Mouse (Mus musculus): ENCODE data around the gene Schip1. TPM values are rescaled to one million over a fixed set of nuclear protein-coding genes. Genes with fewer than 3 reads are reported as not detected.

The Schip1 gene
- polyA plus RNA-seq, 1 experiment from 2014 or later = 164 TPM

DNA sequence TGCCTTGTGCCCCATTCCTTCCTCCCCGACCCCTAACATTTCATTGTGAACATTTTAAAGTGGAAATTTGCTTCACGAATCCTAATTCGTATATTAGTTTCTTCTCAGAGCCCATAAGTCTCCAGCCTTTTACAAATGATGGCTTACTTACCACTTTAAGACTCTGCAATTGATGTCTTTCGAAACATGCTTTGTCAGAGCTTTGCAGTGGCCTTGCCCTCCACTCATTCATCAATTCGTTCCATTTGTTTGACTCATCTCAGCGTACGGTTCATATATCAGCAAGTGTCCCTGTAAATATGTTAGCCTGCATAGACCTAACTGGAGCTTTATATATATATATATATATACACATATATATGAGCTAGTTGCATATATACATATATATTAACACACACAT lies 503.0 kb downstream of the Schip1 start:
- H3K27me3 ChIP-seq (replicated peaks) = no peaks in the 10 kb centered on the region
- ATAC-seq (ENCODE audit: low FRiP score) = no peak
- no peak overlapping the region for H3K4me2 ChIP-seq
- no peaks in the 10 kb centered on the region for H3K36me3 ChIP-seq
- H3K4me1 ChIP-seq = peaks cover 26% of the 10 kb centered on the region
- no peak overlapping the region for H3K9ac ChIP-seq (replicated peaks)
- H3K4me3 ChIP-seq (replicated peaks) = no peak overlapping the region
- 85% methylated on average over 7 of the region's 7 CpGs for WGBS
- no peak overlapping the region for H3K27ac ChIP-seq (replicated peaks)
- H3K9me3 ChIP-seq (replicated peaks) = no peaks in the 10 kb centered on the region

DNA sequence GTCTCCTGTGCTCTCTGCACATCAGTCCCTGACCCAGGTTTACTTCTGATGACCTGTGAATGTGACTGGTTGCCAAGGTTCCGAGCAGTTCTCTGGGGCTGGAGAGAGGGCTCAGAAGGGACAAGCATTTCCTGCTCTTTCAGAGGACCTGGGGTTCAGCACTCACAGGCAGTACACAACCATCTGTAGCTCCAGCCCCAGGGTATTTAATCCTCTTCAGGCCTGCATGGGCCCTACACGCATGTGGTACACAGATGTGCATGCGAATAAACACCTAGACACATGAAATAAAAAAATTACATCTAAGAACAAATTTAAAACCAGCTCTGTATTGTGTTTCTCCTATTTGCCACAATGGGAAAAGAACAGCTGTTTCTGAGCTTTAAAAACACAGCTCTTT lies 503.5 kb downstream of the Schip1 start:
- Histone ChIP-seq H3K9ac (replicated peaks) (no peak overlapping the region), H3K27ac (replicated peaks) (no peak overlapping the region), H3K4me3 (replicated peaks) (no peak overlapping the region), H3K4me1 (peaks cover 24% of the 10 kb centered on the region), H3K36me3 (no peaks in the 10 kb centered on the region), H3K4me2 (no peak overlapping the region), H3K27me3 (replicated peaks) (no peaks in the 10 kb centered on the region), H3K9me3 (replicated peaks) (no peaks in the 10 kb centered on the region)
- ATAC-seq (ENCODE audit: low FRiP score) = no peak
- WGBS = 72% methylated on average over 3 of the region's 3 CpGs

DNA sequence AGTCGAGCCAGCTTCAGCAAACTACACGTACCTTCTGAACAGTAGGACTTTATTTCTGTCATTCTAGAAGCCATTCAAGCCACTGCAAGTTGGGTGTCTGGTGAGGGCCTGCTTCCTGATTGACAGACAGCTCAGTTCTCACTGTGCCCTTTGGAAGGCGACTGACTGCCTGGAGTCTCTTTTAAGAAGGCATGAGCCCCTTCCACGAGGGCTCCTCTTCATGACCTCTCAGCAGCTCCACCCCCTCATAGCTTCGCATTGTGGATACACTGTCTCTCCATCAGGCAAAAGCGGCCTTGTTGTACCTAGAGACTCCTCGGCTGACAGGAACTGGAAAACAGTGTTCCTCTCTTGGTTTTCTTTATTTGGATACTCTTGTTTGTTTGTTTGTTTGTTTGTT lies 504.1 kb downstream of the Schip1 start:
- no peaks in the 10 kb centered on the region for H3K9me3 ChIP-seq (replicated peaks)
- no peak for ATAC-seq (ENCODE audit: low FRiP score)
- H3K27me3 ChIP-seq (replicated peaks) = no peaks in the 10 kb centered on the region
- peaks cover 25% of the 10 kb centered on the region for H3K4me1 ChIP-seq
- no peaks in the 10 kb centered on the region for H3K36me3 ChIP-seq
- no peak overlapping the region for H3K9ac ChIP-seq (replicated peaks)
- no peak overlapping the region for H3K27ac ChIP-seq (replicated peaks)
- 59% methylated on average over 7 of the region's 7 CpGs for WGBS
- no peak overlapping the region for H3K4me3 ChIP-seq (replicated peaks)
- H3K4me2 ChIP-seq = no peak overlapping the region

DNA sequence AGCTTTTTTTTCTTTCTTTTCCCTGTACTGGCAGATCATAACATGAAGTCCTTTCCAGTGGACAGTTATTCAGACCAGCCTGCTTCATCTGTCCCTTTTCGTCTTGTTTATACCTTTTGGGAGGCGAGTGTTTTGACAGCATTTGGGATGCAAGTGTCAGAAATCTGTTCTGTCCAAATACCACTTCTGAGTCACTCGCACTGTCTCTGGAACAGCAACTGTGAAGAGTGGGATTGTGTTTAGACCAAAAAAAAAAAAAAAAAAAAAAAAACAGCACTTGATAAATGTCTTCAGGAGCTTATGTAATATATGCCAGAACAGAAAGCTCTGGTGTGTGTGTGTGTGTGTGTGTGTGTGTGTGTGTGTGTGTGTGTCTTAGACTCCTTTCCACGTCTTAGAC lies 505.7 kb downstream of the Schip1 start:
- H3K4me2 ChIP-seq = no peak overlapping the region
- no peak for ATAC-seq (ENCODE audit: low FRiP score)
- WGBS = 90% methylated on average over 4 of the region's 4 CpGs
- no peaks in the 10 kb centered on the region for H3K9me3 ChIP-seq (replicated peaks)
- no peak overlapping the region for H3K9ac ChIP-seq (replicated peaks)
- no peaks in the 10 kb centered on the region for H3K36me3 ChIP-seq
- H3K4me3 ChIP-seq (replicated peaks) = no peak overlapping the region
- H3K4me1 ChIP-seq = peaks cover 35% of the 10 kb centered on the region
- H3K27ac ChIP-seq (replicated peaks) = no peak overlapping the region
- no peaks in the 10 kb centered on the region for H3K27me3 ChIP-seq (replicated peaks)

DNA sequence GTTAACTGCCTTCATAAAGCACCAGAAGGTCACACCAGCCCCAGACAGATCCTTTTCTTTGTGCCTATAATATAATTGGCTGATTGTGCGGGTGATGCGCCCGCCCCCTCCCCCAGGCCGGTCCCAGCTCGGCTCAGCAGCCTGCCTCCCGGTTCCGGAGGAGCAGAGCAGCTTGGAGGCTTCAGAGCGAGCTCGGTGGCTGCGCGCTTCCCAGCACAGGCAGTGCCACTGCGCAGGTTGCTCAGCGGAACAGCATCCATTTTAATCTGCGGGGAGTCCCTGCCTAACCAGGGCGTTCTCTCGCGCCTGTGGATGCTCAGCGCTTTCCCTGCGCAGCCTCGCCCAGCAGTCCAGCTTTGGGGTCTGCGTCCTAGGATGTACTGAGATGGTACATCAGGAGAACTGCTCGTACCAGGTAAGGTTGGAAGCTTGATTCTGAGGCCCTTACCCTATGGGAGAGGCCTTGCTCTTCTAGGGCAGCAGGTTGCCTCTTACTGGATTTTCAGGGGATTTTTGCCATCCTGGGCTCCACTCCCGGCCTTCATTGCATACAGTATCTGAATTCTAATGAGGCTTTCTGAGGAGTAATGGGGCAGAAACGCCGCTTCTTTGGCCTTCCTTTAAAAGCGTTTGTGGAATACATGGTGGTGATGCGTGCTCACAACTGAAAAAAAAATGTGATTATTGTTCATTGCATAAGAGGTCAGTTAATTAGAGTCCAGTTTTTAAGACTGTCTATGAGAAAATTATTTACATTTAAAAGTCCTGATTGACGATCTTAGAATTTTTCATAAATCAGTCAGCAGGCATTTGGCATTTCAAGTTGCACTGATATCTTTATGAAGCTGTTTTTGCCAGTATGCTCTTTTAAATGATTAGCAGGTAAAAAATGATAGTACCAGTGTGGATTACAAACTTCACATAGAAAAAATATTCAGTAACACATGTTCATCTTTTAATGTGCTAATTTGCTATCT lies 507.9 kb downstream of the Schip1 start:
- Histone ChIP-seq H3K4me2 (peak overlapping the region; percentile 68), H3K9me3 (replicated peaks) (no peaks in the 10 kb centered on the region), H3K9ac (replicated peaks) (peak overlapping the region; percentile 79), H3K36me3 (no peaks in the 10 kb centered on the region), H3K27ac (replicated peaks) (peak overlapping the region; percentile 95), H3K4me3 (replicated peaks) (peak overlapping the region; percentile 53), H3K27me3 (replicated peaks) (no peaks in the 10 kb centered on the region), H3K4me1 (peaks cover 50% of the 10 kb centered on the region)
- WGBS = 6% methylated on average over 28 of the region's 28 CpGs
- ATAC-seq (ENCODE audit: low FRiP score) = peak; percentile 93

DNA sequence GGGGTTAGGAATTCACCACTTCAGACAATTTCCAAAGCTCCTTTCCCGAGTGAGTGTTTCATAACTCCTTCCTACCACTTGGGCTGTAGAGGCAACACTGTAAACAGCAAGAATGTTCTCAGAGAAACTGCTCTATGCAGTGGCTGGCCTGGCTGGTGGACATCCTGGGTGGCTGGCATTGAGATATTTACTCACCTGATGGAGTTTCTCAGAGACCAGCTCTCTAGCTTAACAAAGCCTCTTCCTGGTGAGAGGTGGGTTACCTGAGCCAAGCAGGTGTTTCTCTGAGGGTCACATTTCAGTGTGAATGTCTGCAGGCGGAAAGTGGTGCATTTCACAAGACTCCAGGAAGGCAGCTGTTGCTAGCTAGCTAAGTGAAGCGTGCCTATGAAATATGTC lies 508.6 kb downstream of the Schip1 start:
- ATAC-seq (ENCODE audit: low FRiP score) = no peak
- H3K36me3 ChIP-seq = no peaks in the 10 kb centered on the region
- peak overlapping the region; percentile 95 for H3K27ac ChIP-seq (replicated peaks)
- H3K9ac ChIP-seq (replicated peaks) = peak overlapping the region; percentile 79
- peak overlapping the region; percentile 68 for H3K4me2 ChIP-seq
- H3K27me3 ChIP-seq (replicated peaks) = no peaks in the 10 kb centered on the region
- 34% methylated on average over 3 of the region's 3 CpGs for WGBS
- no peaks in the 10 kb centered on the region for H3K9me3 ChIP-seq (replicated peaks)
- peaks cover 50% of the 10 kb centered on the region for H3K4me1 ChIP-seq
- peak overlapping the region; percentile 53 for H3K4me3 ChIP-seq (replicated peaks)

DNA sequence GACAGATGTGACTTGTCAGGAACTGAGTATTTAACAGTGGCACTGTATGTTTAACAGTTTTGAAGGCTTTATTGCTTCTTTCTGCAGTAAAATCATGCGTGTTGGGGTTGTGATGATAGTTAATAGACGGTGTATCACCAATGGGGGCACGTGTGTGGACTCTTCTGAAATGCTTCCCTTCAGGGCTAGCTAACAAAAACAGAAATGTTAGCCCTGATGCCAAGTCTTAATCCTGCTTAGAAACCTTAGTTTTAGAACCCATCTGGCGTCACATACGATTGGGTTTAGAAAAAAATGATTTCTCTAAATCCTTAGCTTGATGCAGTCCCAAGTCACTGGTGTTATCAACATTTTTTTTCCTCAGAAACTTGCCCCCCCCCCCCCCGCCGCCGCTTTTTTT lies 509.5 kb downstream of the Schip1 start:
- Histone ChIP-seq H3K4me1 (peaks cover 52% of the 10 kb centered on the region), H3K27me3 (replicated peaks) (no peaks in the 10 kb centered on the region), H3K9me3 (replicated peaks) (no peaks in the 10 kb centered on the region), H3K4me2 (peak overlapping the region; percentile 68), H3K27ac (replicated peaks) (peak overlapping the region; percentile 95), H3K4me3 (replicated peaks) (peak overlapping the region; percentile 53), H3K9ac (replicated peaks) (peak overlapping the region; percentile 79), H3K36me3 (no peaks in the 10 kb centered on the region)
- WGBS = 31% methylated on average over 8 of the region's 8 CpGs
- no peak for ATAC-seq (ENCODE audit: low FRiP score)

DNA sequence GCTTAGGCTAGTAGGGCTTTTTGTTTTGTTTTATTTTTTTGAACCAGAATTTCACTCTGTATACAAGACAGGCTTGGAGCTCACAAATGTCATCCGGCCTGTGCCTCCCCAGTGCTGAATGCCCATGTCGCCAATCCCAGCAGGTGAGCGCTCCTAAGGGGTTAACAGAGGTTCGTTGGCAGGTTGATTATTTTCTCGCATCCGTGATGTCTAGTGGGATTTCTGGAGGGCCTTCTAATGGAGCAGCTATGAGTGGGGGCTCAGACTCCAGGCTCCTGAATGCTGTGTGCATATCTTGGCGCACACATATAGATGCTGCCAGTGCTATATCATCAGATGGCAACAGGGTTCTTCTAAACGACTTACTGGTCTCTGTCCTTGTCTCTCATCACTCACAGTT lies 510.0 kb downstream of the Schip1 start:
- H3K4me1 ChIP-seq = peaks cover 54% of the 10 kb centered on the region
- no peaks in the 10 kb centered on the region for H3K9me3 ChIP-seq (replicated peaks)
- H3K4me2 ChIP-seq = peak overlapping the region; percentile 68
- H3K9ac ChIP-seq (replicated peaks) = peak overlapping the region; percentile 79; the same call in 1 of the 2 replicates
- peak overlapping the region; percentile 53 for H3K4me3 ChIP-seq (replicated peaks)
- WGBS = 38% methylated on average over 8 of the region's 8 CpGs
- no peaks in the 10 kb centered on the region for H3K27me3 ChIP-seq (replicated peaks)
- H3K36me3 ChIP-seq = no peaks in the 10 kb centered on the region
- ATAC-seq (ENCODE audit: low FRiP score) = no peak
- H3K27ac ChIP-seq (replicated peaks) = peak overlapping the region; percentile 95

DNA sequence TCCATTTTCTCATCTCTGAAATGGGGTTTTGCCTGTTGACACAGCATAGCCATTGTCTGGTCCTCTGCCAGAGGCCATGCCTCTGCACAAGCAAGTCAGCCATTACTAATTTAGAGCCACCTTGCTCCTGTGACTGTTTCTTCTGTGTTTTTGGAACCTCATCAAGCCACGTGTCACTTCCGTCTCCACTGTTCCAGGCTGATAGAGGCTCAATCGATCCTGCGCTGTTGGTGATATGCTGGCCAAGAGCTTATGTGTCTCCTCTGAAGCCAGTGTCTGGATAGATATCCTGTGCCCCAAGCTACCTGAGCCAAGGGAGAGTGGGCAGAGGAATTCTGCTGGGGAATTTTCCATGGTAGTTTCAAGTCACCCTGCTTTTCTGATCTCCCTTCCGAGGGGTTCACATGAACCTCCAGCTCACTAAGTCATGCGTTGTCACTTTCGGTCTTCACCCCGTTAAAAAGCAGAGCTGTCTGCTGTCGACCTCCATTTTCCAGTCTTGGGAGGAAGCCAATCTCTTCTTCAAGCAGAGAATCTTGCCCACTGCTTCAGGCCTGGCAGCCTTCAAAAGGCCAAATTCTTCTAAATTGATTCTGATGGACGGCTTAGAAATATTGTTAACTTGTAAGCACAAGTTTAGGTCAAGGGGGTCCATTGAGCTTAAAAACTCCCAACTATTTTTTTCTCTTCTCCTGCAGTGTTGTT lies 511.2 kb downstream of the Schip1 start:
- no peak for ATAC-seq (ENCODE audit: low FRiP score)
- H3K9me3 ChIP-seq (replicated peaks) = no peaks in the 10 kb centered on the region
- H3K36me3 ChIP-seq = no peaks in the 10 kb centered on the region
- H3K4me1 ChIP-seq = peaks cover 60% of the 10 kb centered on the region
- peak overlapping the region; percentile 53 for H3K4me3 ChIP-seq (replicated peaks)
- peak overlapping the region; percentile 68 for H3K4me2 ChIP-seq
- H3K9ac ChIP-seq (replicated peaks) = no peak overlapping the region
- peak overlapping the region; percentile 68 for H3K27ac ChIP-seq (replicated peaks)
- WGBS = 54% methylated on average over 10 of the region's 10 CpGs
- no peaks in the 10 kb centered on the region for H3K27me3 ChIP-seq (replicated peaks)

DNA sequence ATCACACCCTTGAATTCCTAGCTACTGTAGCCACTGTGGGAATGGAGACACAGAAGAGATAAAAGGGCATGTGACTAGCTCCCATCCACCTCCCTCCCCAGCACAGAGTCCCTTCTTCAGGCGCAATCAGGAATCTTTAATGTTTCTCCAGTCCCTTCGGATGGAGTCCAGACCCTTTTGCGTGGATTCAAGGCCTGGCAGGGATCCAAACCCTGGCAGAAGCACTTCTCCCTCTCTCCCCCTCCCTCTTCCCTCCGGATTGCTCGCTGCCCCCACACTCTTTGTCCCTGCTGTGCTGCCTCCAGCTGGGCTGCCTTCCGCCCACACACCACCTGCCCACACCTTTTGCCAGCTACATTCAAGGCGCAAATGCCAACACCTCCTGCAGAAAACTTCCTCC lies 511.8 kb downstream of the Schip1 start:
- 12% methylated on average over 7 of the region's 7 CpGs for WGBS
- no peaks in the 10 kb centered on the region for H3K9me3 ChIP-seq (replicated peaks)
- peaks cover 58% of the 10 kb centered on the region for H3K4me1 ChIP-seq
- H3K4me2 ChIP-seq = peak overlapping the region; percentile 68
- no peaks in the 10 kb centered on the region for H3K36me3 ChIP-seq
- H3K4me3 ChIP-seq (replicated peaks) = peak overlapping the region; percentile 10
- peak overlapping the region; percentile 68 for H3K27ac ChIP-seq (replicated peaks)
- ATAC-seq (ENCODE audit: low FRiP score) = no peak
- 0 out of 2 replicates have a peak overlapping the region, but pooled peaks have one; percentile 14 for H3K9ac ChIP-seq (replicated peaks)
- no peaks in the 10 kb centered on the region for H3K27me3 ChIP-seq (replicated peaks)

DNA sequence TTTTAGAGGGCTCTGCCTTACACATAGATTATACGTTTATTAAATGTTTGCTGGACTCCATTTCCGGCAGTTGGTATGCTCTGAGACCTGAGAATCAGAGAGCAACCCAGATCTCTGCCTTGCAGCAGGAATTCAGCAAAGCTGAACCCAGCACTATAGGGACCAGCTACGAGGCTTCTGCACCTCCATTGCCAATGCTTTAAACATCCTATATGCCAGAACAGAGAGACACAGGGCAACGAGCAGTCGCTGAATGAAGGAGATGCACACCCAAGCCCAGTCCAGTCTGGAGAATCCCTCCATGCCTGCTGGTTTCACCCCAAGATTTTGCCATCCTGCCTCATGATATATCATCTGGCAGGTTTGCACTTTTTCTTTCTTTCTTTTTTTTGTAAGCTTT lies 512.3 kb downstream of the Schip1 start:
- no peak for ATAC-seq (ENCODE audit: low FRiP score)
- Histone ChIP-seq H3K27me3 (replicated peaks) (no peaks in the 10 kb centered on the region), H3K4me1 (peaks cover 61% of the 10 kb centered on the region), H3K9ac (replicated peaks) (0 out of 2 replicates have a peak overlapping the region, but pooled peaks have one; percentile 14), H3K9me3 (replicated peaks) (no peaks in the 10 kb centered on the region), H3K4me3 (replicated peaks) (no peak overlapping the region; the same call in 1 of the 2 replicates), H3K27ac (replicated peaks) (peak overlapping the region; percentile 68), H3K4me2 (peak overlapping the region; percentile 68), H3K36me3 (no peaks in the 10 kb centered on the region)
- 55% methylated on average over 5 of the region's 5 CpGs for WGBS

Data from neural tube, embryonic 15.5 days (tissue).